Mouse (Mus musculus): Measurements from ENCODE around the gene Wee1.

DNA sequence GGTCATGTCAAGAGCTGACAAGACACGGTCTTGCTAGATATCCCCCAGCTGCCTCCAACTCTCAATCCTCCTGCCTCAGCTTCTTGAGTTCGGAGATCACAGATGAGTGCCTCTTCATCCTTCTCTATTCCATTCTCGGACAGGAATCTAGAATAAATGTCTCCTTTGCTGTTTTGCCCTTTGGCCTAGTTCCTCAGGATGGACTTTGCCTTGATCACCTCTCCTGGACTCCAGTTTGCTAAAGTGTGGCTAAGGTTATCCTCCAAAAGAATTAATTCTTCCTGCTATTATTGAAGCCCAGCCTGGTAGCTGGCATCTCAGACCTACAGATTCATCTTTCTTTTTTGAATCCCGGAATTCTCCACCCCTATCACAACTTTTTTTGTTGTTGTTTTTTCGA is 16.8 kb upstream of the Wee1 start:
- no peak for TF ChIP-seq POLR2A (IDR thresholded peaks at IDR 0.05; ENCODE audit: low read depth, low read length)
- no peak for TF ChIP-seq CTCF (IDR thresholded peaks at IDR 0.05; ENCODE audit: borderline replicate concordance, insufficient read depth, low read length)

Data from embryonic fibroblast, embryonic 13.5 days (primary cell).